Mouse (Mus musculus): ENCODE measurements around the gene Hoxd9. TPM values are rescaled to one million over a fixed set of nuclear protein-coding genes. Genes with fewer than 3 reads are reported as not detected.
A peak's percentile ranks its signal among the peaks of the same experiment; 100 is the strongest.

Hoxd9 gene
- polyA plus RNA-seq, 1 experiment from 2014 or later: 0.09 TPM

DNA sequence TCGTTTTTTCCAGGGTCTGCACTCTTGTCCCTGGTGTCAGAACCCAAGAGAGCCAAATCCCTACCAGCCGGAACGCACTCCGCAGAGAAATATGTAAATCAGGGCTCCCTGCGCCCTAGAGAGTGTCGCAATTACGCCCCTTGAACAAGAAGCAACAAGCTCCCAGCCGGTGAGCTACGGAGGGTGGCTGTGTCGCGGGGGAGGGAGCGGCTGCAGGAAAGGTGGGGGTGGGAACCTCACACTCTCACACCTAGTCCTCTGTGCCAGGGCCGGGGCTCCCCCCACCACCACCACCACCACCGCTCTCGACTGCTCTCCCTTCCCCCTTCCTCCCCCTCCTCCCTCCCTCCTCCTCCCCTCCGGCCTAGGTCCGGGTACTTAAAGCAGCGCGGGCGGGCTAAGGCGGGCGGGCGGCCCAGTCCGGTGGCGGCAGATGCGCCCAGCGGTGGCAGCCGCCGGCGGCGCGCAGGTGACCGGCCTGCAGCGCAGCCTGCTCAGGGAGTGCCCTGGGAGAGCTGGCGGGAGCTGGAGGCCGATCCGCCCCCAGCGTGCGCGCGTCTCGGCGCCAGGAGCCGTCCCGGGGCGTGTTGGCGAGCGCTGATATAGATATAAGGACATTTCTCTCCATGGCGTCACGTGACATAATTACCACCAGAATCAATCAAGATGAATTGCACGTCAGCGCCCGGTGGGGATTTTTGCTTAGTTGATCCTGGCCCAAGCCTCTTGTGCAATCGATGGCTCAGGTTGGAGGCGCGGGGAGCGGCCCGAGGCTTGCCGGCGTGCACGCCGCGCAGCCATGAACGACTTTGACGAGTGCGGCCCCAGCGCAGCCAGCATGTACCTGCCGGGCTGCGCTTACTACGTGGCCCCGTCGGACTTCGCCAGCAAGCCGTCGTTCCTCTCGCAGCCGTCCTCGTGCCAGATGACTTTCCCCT lies 15.7 kb upstream of the Hoxd9 start:
- no peak for ATAC-seq (ENCODE audit: low FRiP score)
- no peak overlapping the region for H3K27ac ChIP-seq
- no peak for DNase-seq (ENCODE audit: low spot score)
- no peaks in the 10 kb centered on the region for H3K4me1 ChIP-seq (replicated peaks; ENCODE audit: control insufficient read depth, insufficient read depth, low read length)
- H3K36me3 ChIP-seq (replicated peaks; ENCODE audit: control insufficient read depth, insufficient read depth): no peaks in the 10 kb centered on the region
- under 1% methylated on average over 70 of the region's 78 CpGs for WGBS
- H3K9ac ChIP-seq: no peak overlapping the region
- H3K27me3 ChIP-seq (ENCODE audit: control insufficient read depth, insufficient read depth, low read length): peaks cover 99% of the 10 kb centered on the region
- H3K9me3 ChIP-seq (ENCODE audit: control insufficient read depth, low read length): no peaks in the 10 kb centered on the region
- H3K4me3 ChIP-seq (replicated peaks; ENCODE audit: low read length): no peak overlapping the region
- no peak overlapping the region for H3K4me2 ChIP-seq (replicated peaks)

GRCm38 (mm10) chr2:74682796-74683195 lies 14.7 kb upstream of the Hoxd9 start:
- Histone ChIP-seq H3K4me1 (replicated peaks; ENCODE audit: control insufficient read depth, insufficient read depth, low read length) (no peaks in the 10 kb centered on the region), H3K27me3 (ENCODE audit: control insufficient read depth, insufficient read depth, low read length) (peaks cover 99% of the 10 kb centered on the region), H3K9me3 (ENCODE audit: control insufficient read depth, low read length) (no peaks in the 10 kb centered on the region), H3K27ac (no peak overlapping the region), H3K36me3 (replicated peaks; ENCODE audit: control insufficient read depth, insufficient read depth) (no peaks in the 10 kb centered on the region), H3K4me2 (replicated peaks) (peak overlapping the region; percentile 15; the same call in 1 of the 2 replicates), H3K4me3 (replicated peaks; ENCODE audit: low read length) (no peak overlapping the region), H3K9ac (no peak overlapping the region)
- ATAC-seq (ENCODE audit: low FRiP score): no peak
- 1% methylated on average over 49 of the region's 51 CpGs for WGBS
- DNase-seq (ENCODE audit: low spot score): no peak

DNA sequence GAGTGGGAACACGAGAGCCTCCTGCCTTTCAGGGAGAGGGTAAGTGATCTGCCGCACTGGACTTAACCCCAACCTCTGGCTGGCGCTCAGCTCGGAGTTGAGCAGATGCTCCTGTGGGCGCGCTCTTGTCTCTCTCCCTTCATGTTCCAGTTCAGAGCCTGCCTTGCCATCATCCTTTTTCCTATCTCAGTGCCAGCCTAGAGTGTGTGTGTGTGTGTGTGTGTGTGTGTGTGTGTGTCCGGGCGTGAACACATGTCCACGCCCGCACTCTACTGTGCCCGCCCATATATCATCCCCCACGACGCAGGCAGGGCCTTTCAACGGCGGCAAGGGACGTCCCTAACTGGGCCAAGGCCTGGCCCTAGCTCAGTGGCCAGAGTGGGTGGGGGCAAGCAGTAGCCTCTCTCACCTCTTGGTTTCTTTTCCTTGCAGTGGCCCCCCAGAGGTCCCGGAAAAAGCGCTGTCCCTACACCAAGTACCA lies 14.0 kb upstream of the Hoxd9 start:
- H3K9ac ChIP-seq: no peak overlapping the region
- no peak overlapping the region for H3K27ac ChIP-seq
- H3K4me3 ChIP-seq (replicated peaks; ENCODE audit: low read length): no peak overlapping the region
- H3K36me3 ChIP-seq (replicated peaks; ENCODE audit: control insufficient read depth, insufficient read depth): no peaks in the 10 kb centered on the region
- H3K4me1 ChIP-seq (replicated peaks; ENCODE audit: control insufficient read depth, insufficient read depth, low read length): no peaks in the 10 kb centered on the region
- DNase-seq (ENCODE audit: low spot score): no peak
- 1% methylated on average over 17 of the region's 18 CpGs for WGBS
- no peak for ATAC-seq (ENCODE audit: low FRiP score)
- H3K27me3 ChIP-seq (ENCODE audit: control insufficient read depth, insufficient read depth, low read length): peaks cover 99% of the 10 kb centered on the region
- H3K4me2 ChIP-seq (replicated peaks): no peak overlapping the region
- no peaks in the 10 kb centered on the region for H3K9me3 ChIP-seq (ENCODE audit: control insufficient read depth, low read length)

DNA sequence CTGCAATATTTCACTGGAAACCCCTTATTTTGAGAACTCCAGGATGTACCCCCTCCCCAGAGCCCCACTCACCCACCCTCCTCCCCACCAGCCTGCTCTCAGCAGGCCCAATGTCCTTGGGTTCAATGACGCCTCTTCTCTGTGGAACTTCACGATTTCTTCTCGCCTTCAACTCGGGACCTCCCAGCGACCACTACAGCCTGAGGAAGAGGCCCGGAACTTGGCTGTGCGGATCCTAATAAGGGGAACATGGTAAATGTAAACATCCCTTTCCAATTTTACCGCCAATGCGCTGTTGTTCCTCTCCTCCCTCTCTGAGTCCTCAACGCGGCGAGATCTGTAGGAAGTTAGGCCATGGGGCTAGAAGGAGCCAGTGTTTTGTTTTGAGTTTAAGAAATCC lies 13.4 kb upstream of the Hoxd9 start:
- 1% methylated on average over 12 of the region's 12 CpGs for WGBS
- no peak overlapping the region for H3K4me3 ChIP-seq (replicated peaks; ENCODE audit: low read length)
- no peak for ATAC-seq (ENCODE audit: low FRiP score)
- DNase-seq (ENCODE audit: low spot score): no peak
- H3K27me3 ChIP-seq (ENCODE audit: control insufficient read depth, insufficient read depth, low read length): peaks cover 99% of the 10 kb centered on the region
- no peaks in the 10 kb centered on the region for H3K36me3 ChIP-seq (replicated peaks; ENCODE audit: control insufficient read depth, insufficient read depth)
- no peaks in the 10 kb centered on the region for H3K4me1 ChIP-seq (replicated peaks; ENCODE audit: control insufficient read depth, insufficient read depth, low read length)
- no peak overlapping the region for H3K9ac ChIP-seq
- H3K4me2 ChIP-seq (replicated peaks): no peak overlapping the region
- no peak overlapping the region for H3K27ac ChIP-seq
- H3K9me3 ChIP-seq (ENCODE audit: control insufficient read depth, low read length): no peaks in the 10 kb centered on the region

- WGBS: 14% methylated on average over 4 of the region's 4 CpGs
- Histone ChIP-seq H3K4me2 (replicated peaks) (no peak overlapping the region), H3K36me3 (replicated peaks; ENCODE audit: control insufficient read depth, insufficient read depth) (no peaks in the 10 kb centered on the region), H3K27ac (no peak overlapping the region), H3K4me1 (replicated peaks; ENCODE audit: control insufficient read depth, insufficient read depth, low read length) (no peaks in the 10 kb centered on the region), H3K4me3 (replicated peaks; ENCODE audit: low read length) (no peak overlapping the region), H3K27me3 (ENCODE audit: control insufficient read depth, insufficient read depth, low read length) (peaks cover 99% of the 10 kb centered on the region), H3K9me3 (ENCODE audit: control insufficient read depth, low read length) (no peaks in the 10 kb centered on the region), H3K9ac (no peak overlapping the region)
- DNase-seq (ENCODE audit: low spot score) (no peak), ATAC-seq (ENCODE audit: low FRiP score) (no peak)
These were observed 12.4 kb upstream of the Hoxd9 start for GRCm38 (mm10) chr2:74685059-74685603.

- Histone ChIP-seq H3K4me1 (replicated peaks; ENCODE audit: control insufficient read depth, insufficient read depth, low read length) (0 out of 2 replicates have a peak, but pooled peaks cover under 1% of the 10 kb centered on the region), H3K9me3 (ENCODE audit: control insufficient read depth, low read length) (peaks cover 1% of the 10 kb centered on the region; the same call in 1 of the 2 replicates), H3K36me3 (replicated peaks; ENCODE audit: control insufficient read depth, insufficient read depth) (no peaks in the 10 kb centered on the region), H3K4me2 (replicated peaks) (no peak overlapping the region), H3K4me3 (replicated peaks; ENCODE audit: low read length) (no peak overlapping the region), H3K27me3 (ENCODE audit: control insufficient read depth, insufficient read depth, low read length) (peaks cover 98% of the 10 kb centered on the region), H3K27ac (no peak overlapping the region), H3K9ac (no peak overlapping the region)
- ATAC-seq (ENCODE audit: low FRiP score) (no peak), DNase-seq (ENCODE audit: low spot score) (peak; percentile 74)
- 5% methylated on average over 17 of the region's 17 CpGs for WGBS
These were observed 11.1 kb upstream of the Hoxd9 start for GRCm38 (mm10) chr2:74686301-74686987.

GRCm38 (mm10) chr2:74686988-74687697 lies 10.4 kb upstream of the Hoxd9 start:
- no peak overlapping the region for H3K4me2 ChIP-seq (replicated peaks)
- WGBS: 2% methylated on average over 27 of the region's 27 CpGs
- no peak for ATAC-seq (ENCODE audit: low FRiP score)
- 0 out of 2 replicates have a peak, but pooled peaks cover 5% of the 10 kb centered on the region for H3K4me1 ChIP-seq (replicated peaks; ENCODE audit: control insufficient read depth, insufficient read depth, low read length)
- peaks cover 3% of the 10 kb centered on the region; the same call in 1 of the 2 replicates for H3K9me3 ChIP-seq (ENCODE audit: control insufficient read depth, low read length)
- no peak overlapping the region for H3K9ac ChIP-seq
- no peak for DNase-seq (ENCODE audit: low spot score)
- H3K27me3 ChIP-seq (ENCODE audit: control insufficient read depth, insufficient read depth, low read length): peaks cover 98% of the 10 kb centered on the region
- no peak overlapping the region for H3K4me3 ChIP-seq (replicated peaks; ENCODE audit: low read length)
- no peaks in the 10 kb centered on the region for H3K36me3 ChIP-seq (replicated peaks; ENCODE audit: control insufficient read depth, insufficient read depth)
- no peak overlapping the region for H3K27ac ChIP-seq

GRCm38 (mm10) chr2:74687698-74688555 lies 9.6 kb upstream of the Hoxd9 start:
- H3K27ac ChIP-seq: no peak overlapping the region
- no peak overlapping the region for H3K4me2 ChIP-seq (replicated peaks)
- no peak overlapping the region for H3K9ac ChIP-seq

More at GRCm38 (mm10) chr2:74687698-74688555, 9.6 kb upstream of the Hoxd9 start:
- peaks cover 3% of the 10 kb centered on the region; the same call in 1 of the 2 replicates for H3K9me3 ChIP-seq (ENCODE audit: control insufficient read depth, low read length)
- no peaks in the 10 kb centered on the region for H3K36me3 ChIP-seq (replicated peaks; ENCODE audit: control insufficient read depth, insufficient read depth)
- no peak for DNase-seq (ENCODE audit: low spot score)
- no peak for ATAC-seq (ENCODE audit: low FRiP score)
- 0 out of 2 replicates have a peak, but pooled peaks cover 5% of the 10 kb centered on the region for H3K4me1 ChIP-seq (replicated peaks; ENCODE audit: control insufficient read depth, insufficient read depth, low read length)
- H3K27me3 ChIP-seq (ENCODE audit: control insufficient read depth, insufficient read depth, low read length): peaks cover 99% of the 10 kb centered on the region
- under 1% methylated on average over 31 of the region's 31 CpGs for WGBS
- H3K4me3 ChIP-seq (replicated peaks; ENCODE audit: low read length): no peak overlapping the region

Data from hindbrain, embryonic 14.5 days (tissue).